Mouse (Mus musculus) embryonic facial prominence, embryonic 10.5 days (tissue): ENCODE results near the gene Ak9. TPM values are rescaled to one million over a fixed set of nuclear protein-coding genes. Genes with fewer than 3 reads are reported as not detected.
A peak's percentile ranks its signal among the peaks of the same experiment; 100 is the strongest.

Source experiments
- DNase-seq: peaks from one replicate; pipeline ENCODE4 v3.0.0-alpha.2; 2017; ENCODE audit warnings: low spot score
- H3K27ac ChIP-seq: fragments of 300-500 bp; sonication (generic); replicated peaks from 2 replicates; pipeline ENCODE4 v1.5.1; 2016; ENCODE audit warnings: mild to moderate bottlenecking
- H3K27me3 ChIP-seq: fragments of 300-500 bp; sonication (generic); replicated peaks from 2 replicates; pipeline ENCODE4 v1.6.1; 2016; ENCODE audit warnings: low read depth, mild to moderate bottlenecking; ENCODE audit not compliant: poor library complexity, severe bottlenecking
- H3K36me3 ChIP-seq: fragments of 300-500 bp; sonication (generic); replicated peaks from 2 replicates; pipeline ENCODE4 v1.6.1; 2016; ENCODE audit warnings: mild to moderate bottlenecking, moderate library complexity
- H3K4me1 ChIP-seq: fragments of 300-500 bp; sonication (generic); 2 replicates; pipeline ENCODE4 v1.6.1; 2016
- H3K4me3 ChIP-seq: fragments of 300-500 bp; sonication (generic); 2 replicates; pipeline ENCODE4 v1.5.1; 2016; ENCODE audit warnings: mild to moderate bottlenecking, moderate library complexity
- H3K9me3 ChIP-seq: fragments of 300-500 bp; sonication (generic); 2 replicates; pipeline ENCODE4 v1.6.1; 2016; ENCODE audit warnings: mild to moderate bottlenecking
- WGBS: fragments of 180-500 bp; shearing (Covaris S2); methylation state at CpG from one replicate; pipeline ENCODE4 v1.1.7; 2016; 5-methylcytosine and 5-hydroxymethylcytosine counted together
- polyA plus RNA-seq: library from polyadenylated mRNA; unstranded; fragments of >200 nt; fragmentation: Nextera tagmentation; extraction: Ambion mirVana; gene quantifications from 2 replicates; pipeline ENCODE4 v1.2.1, GENCODE M21; 2016

Gene Ak9
- polyA plus RNA-seq = 0.04 and 0.05 TPM in 2 replicates

GRCm38 (mm10) chr10:41303639-41304444, at the start of gene Ak9:
TSS of gene Ak9 (plus strand) at chr10:41303980.
- under 1% methylated on average over 25 of the region's 25 CpGs for WGBS
- Histone ChIP-seq H3K27me3 (no peaks in the 10 kb centered on the region), H3K9me3 (no peaks in the 10 kb centered on the region), H3K36me3 (no peaks in the 10 kb centered on the region), H3K4me3 (peak within 1 kb of the TSS; percentile 88), H3K4me1 (peaks cover 12% of the 10 kb centered on the region), H3K27ac (peak within 1 kb of the TSS; percentile 85)
- DNase-seq = peak; percentile 88

- WGBS = 49% methylated on average over 8 of the region's 8 CpGs
- no peaks in the 10 kb centered on the region for H3K27me3 ChIP-seq
- no peak overlapping the region for H3K4me3 ChIP-seq
- no peaks in the 10 kb centered on the region for H3K9me3 ChIP-seq
- DNase-seq = no peak
- H3K27ac ChIP-seq = no peak overlapping the region
- peaks cover 24% of the 10 kb centered on the region for H3K4me1 ChIP-seq
- peaks cover 9% of the 10 kb centered on the region; the same call in 1 of the 2 replicates for H3K36me3 ChIP-seq
These were observed 43.4 kb upstream of the Ak9 start for GRCm38 (mm10) chr10:41260243-41261006.

GRCm38 (mm10) chr10:41261218-41261617, 42.6 kb upstream of the Ak9 start:
- WGBS = 58% methylated on average over 1 of the region's 1 CpGs

GRCm38 (mm10) chr10:41261889-41262288, 41.9 kb upstream of the Ak9 start:
- H3K4me3 ChIP-seq = no peak overlapping the region
- no peak for DNase-seq
- no peaks in the 10 kb centered on the region for H3K9me3 ChIP-seq
- no peaks in the 10 kb centered on the region for H3K27me3 ChIP-seq
- peaks cover 9% of the 10 kb centered on the region; the same call in 1 of the 2 replicates for H3K36me3 ChIP-seq
- H3K27ac ChIP-seq = no peak overlapping the region
- H3K4me1 ChIP-seq = peaks cover 21% of the 10 kb centered on the region

More at GRCm38 (mm10) chr10:41261218-41261617, 42.6 kb upstream of the Ak9 start:
- no peaks in the 10 kb centered on the region for H3K9me3 ChIP-seq
- H3K4me1 ChIP-seq = peaks cover 24% of the 10 kb centered on the region
- no peak for DNase-seq
- no peak overlapping the region for H3K4me3 ChIP-seq
- H3K27me3 ChIP-seq = no peaks in the 10 kb centered on the region
- H3K36me3 ChIP-seq = peaks cover 9% of the 10 kb centered on the region; the same call in 1 of the 2 replicates
- H3K27ac ChIP-seq = no peak overlapping the region

- Histone ChIP-seq H3K27me3 (no peaks in the 10 kb centered on the region), H3K4me3 (no peak overlapping the region), H3K4me1 (no peaks in the 10 kb centered on the region), H3K36me3 (no peaks in the 10 kb centered on the region), H3K27ac (no peak overlapping the region), H3K9me3 (no peaks in the 10 kb centered on the region)
- WGBS = 46% methylated on average over 7 of the region's 7 CpGs
- DNase-seq = peak; percentile 35
These were observed 31.9 kb upstream of the Ak9 start for GRCm38 (mm10) chr10:41271860-41272259.

GRCm38 (mm10) chr10:41274871-41275270, 28.9 kb upstream of the Ak9 start:
- no peaks in the 10 kb centered on the region for H3K27me3 ChIP-seq
- WGBS = 88% methylated on average over 1 of the region's 1 CpGs

GRCm38 (mm10) chr10:41278808-41279207, 25.0 kb upstream of the Ak9 start:
- H3K9me3 ChIP-seq = no peaks in the 10 kb centered on the region
- H3K4me1 ChIP-seq = peaks cover 5% of the 10 kb centered on the region
- no peaks in the 10 kb centered on the region; the same call in 1 of the 2 replicates for H3K36me3 ChIP-seq
- no peaks in the 10 kb centered on the region for H3K27me3 ChIP-seq
- no peak overlapping the region for H3K27ac ChIP-seq
- DNase-seq = no peak
- WGBS = 85% methylated on average over 1 of the region's 1 CpGs
- no peak overlapping the region for H3K4me3 ChIP-seq

More at GRCm38 (mm10) chr10:41274871-41275270, 28.9 kb upstream of the Ak9 start:
- Histone ChIP-seq H3K36me3 (no peaks in the 10 kb centered on the region), H3K4me1 (peaks cover 5% of the 10 kb centered on the region), H3K9me3 (no peaks in the 10 kb centered on the region), H3K27ac (no peak overlapping the region), H3K4me3 (no peak overlapping the region)
- no peak for DNase-seq

- no peak overlapping the region for H3K4me3 ChIP-seq
- 71% methylated on average over 6 of the region's 6 CpGs for WGBS
- no peaks in the 10 kb centered on the region for H3K27me3 ChIP-seq
- no peak overlapping the region for H3K27ac ChIP-seq
- H3K9me3 ChIP-seq = no peaks in the 10 kb centered on the region
- no peak for DNase-seq
- H3K36me3 ChIP-seq = no peaks in the 10 kb centered on the region; the same call in 1 of the 2 replicates
- H3K4me1 ChIP-seq = peaks cover 5% of the 10 kb centered on the region
These were observed 23.6 kb upstream of the Ak9 start for GRCm38 (mm10) chr10:41280177-41280576.

- no peak overlapping the region for H3K27ac ChIP-seq
- H3K9me3 ChIP-seq = no peaks in the 10 kb centered on the region
- no peaks in the 10 kb centered on the region for H3K27me3 ChIP-seq
- no peaks in the 10 kb centered on the region; the same call in 1 of the 2 replicates for H3K36me3 ChIP-seq
- no peak for DNase-seq
- peaks cover 5% of the 10 kb centered on the region for H3K4me1 ChIP-seq
- whole genome bisulfite sequencing = 93% methylated on average over 2 of the region's 2 CpGs
- no peak overlapping the region for H3K4me3 ChIP-seq
These were observed 23.0 kb upstream of the Ak9 start for GRCm38 (mm10) chr10:41280796-41281195.

GRCm38 (mm10) chr10:41282086-41282485, 21.7 kb upstream of the Ak9 start:
- H3K9me3 ChIP-seq = no peaks in the 10 kb centered on the region
- no peak overlapping the region for H3K4me3 ChIP-seq
- DNase-seq = no peak
- H3K27me3 ChIP-seq = no peaks in the 10 kb centered on the region
- H3K36me3 ChIP-seq = no peaks in the 10 kb centered on the region; the same call in 1 of the 2 replicates
- H3K4me1 ChIP-seq = peaks cover 5% of the 10 kb centered on the region
- no peak overlapping the region for H3K27ac ChIP-seq
- WGBS = 90% methylated on average over 2 of the region's 2 CpGs

- no peaks in the 10 kb centered on the region for H3K9me3 ChIP-seq
- H3K27ac ChIP-seq = no peak overlapping the region
- H3K27me3 ChIP-seq = no peaks in the 10 kb centered on the region
- H3K36me3 ChIP-seq = no peaks in the 10 kb centered on the region; the same call in 1 of the 2 replicates
- DNase-seq = no peak
- 78% methylated on average over 3 of the region's 3 CpGs for WGBS
- no peak overlapping the region for H3K4me3 ChIP-seq
- peaks cover 9% of the 10 kb centered on the region for H3K4me1 ChIP-seq
These were observed 16.2 kb upstream of the Ak9 start for GRCm38 (mm10) chr10:41287618-41288017.

- no peaks in the 10 kb centered on the region for H3K27me3 ChIP-seq
- H3K36me3 ChIP-seq = no peaks in the 10 kb centered on the region; the same call in 1 of the 2 replicates
- H3K27ac ChIP-seq = peak overlapping the region; percentile 82; the same call in 1 of the 2 replicates
- no peaks in the 10 kb centered on the region for H3K9me3 ChIP-seq
- WGBS = 91% methylated on average over 1 of the region's 1 CpGs
- DNase-seq = no peak
- H3K4me1 ChIP-seq = peaks cover 14% of the 10 kb centered on the region
- no peak overlapping the region for H3K4me3 ChIP-seq
These were observed 15.7 kb upstream of the Ak9 start for GRCm38 (mm10) chr10:41288074-41288473.
